Mouse (Mus musculus) fat pad, adult 2 months (tissue): ENCODE measurements around the gene Armh3.

Source experiments
- DNase-seq: peaks from one replicate; pipeline ENCODE4 v3.0.0-alpha.2; 2011; ENCODE audit warnings: low read depth, low spot score; ENCODE audit errors: extremely low read depth

The Armh3 gene

GRCm38 (mm10) chr19:45997785-45998693 lies at the start of gene Armh3:
Gene Armh3 (minus strand): TSS chr19:45998488.
- DNase-seq = peak; percentile 83

DNA sequence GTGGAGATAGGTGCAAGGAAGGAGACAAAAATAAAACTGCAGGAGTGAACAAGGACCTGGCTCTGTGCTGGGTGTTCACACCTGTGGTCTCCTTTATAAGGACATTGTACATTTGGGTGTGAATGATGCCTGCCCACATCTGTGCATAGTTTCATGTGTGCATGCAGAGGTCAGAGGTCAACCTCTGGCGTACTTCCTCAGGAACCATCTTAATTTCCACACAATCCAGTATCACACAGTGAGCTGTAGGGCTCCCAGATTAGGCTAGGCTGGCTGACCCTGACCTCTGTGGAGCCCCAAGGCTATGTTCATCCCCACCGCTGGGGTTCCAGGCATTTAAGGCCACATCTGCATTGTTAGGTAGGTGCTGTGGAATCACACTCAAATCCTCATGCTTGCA lies 49.1 kb upstream of the Armh3 start:
- DNase-seq = no peak

DNA sequence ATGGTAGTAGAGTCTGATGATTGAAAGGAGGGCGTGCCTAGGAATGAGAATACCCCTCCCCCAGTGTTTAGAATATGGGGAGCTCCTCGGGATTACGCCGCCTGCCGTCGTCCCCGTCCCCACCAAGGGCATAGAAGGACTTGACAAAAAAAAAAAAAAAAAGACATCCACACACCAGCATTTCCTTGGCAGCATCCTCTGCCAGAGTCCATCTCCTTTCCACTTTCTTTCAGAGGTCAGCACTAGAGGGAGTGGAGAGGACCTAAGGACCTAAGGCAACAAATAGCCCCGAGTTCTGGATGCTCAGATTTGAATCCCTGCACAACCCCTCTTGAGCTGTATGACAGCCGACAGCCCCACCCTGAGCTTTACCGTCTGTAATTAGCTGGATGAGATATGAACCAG lies 48.3 kb upstream of the Armh3 start:
- DNase-seq = no peak

DNA sequence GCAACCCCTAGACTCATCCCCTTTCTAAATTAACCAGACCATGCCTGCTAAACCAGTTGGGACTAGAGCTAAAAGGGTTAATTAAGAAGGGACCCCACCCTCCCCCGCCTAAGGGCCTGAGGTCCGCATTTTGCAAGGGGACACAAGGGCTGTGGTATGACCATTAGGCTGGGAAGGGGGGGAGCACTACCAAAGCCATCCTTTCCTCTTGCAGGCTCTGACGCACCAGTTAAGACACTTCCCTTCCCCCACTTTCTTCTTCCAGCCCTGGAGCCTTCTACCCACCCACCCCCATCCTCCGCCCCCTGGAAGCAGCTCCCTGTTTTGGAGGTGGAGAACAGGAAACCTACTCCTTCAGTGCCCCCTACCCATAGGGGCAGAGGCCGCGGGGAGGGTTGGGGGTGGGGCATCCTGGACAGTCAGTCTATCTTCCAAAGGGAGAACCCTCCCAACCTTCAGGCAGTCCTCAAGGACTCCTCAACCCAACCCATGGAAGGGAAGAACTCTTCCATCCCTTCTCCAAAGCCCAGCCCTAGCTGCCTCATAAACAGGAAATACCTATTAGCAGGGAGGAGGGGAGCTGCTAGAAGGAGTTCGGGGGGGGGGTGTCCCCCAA lies 47.5 kb upstream of the Armh3 start:
- DNase-seq = no peak

- no peak for DNase-seq
These were observed 46.9 kb upstream of the Armh3 start, which contains the start of gene Ldb1 for GRCm38 (mm10) chr19:46044993-46045695. Gene Ldb1 (minus strand): TSS chr19:46045214.

- no peak for DNase-seq
These were observed 46.1 kb upstream of the Armh3 start, which contains the start of gene Pprc1 for GRCm38 (mm10) chr19:46044271-46044992. Gene Pprc1 (plus strand): TSS chr19:46044886.

DNA sequence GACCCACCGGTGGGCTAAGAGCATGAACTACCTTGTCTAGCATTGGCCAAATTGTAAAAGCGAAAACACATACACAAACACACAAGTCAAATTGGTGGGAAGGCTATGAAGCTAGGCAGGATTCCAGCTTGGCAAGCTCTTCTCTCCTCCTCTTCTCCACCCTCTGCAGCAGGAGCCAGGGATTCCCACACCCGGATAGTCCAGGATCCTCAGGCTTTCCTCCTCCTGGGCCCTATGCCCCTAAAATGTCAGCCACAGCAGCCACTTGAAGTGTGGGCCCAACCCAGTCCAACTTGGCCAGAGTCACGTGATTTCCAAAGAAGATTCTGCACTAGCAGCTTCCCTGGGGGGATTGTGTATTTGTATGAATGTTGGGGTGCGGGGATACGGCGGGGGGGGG lies 45.1 kb upstream of the Armh3 start:
- DNase-seq = no peak

DNA sequence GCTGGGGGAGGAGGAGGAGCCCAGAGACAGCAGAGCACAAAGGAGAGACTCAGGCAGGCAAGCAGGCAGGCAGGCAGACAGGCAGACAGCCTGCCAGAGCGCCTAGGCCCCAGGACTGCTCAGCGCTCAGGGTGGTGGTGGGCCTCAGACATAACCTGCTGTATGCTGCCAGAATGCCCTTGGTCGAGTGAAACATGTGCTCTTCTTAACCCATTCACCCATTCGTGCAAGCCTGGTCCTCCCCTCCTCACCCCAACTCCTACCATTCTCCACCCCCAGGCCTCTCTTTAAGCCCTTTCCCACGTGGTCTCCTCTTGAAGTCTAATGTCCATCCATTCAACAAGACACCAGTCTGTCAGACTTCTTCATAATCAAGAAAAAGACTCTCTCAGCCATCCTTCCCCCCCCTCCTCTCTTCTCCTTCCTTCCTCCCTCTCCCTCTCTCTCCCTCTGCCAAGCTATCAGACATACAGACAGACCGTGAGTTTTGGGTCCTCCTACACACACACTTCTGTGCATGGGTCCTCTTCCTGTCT lies 44.3 kb upstream of the Armh3 start:
- DNase-seq = no peak

DNA sequence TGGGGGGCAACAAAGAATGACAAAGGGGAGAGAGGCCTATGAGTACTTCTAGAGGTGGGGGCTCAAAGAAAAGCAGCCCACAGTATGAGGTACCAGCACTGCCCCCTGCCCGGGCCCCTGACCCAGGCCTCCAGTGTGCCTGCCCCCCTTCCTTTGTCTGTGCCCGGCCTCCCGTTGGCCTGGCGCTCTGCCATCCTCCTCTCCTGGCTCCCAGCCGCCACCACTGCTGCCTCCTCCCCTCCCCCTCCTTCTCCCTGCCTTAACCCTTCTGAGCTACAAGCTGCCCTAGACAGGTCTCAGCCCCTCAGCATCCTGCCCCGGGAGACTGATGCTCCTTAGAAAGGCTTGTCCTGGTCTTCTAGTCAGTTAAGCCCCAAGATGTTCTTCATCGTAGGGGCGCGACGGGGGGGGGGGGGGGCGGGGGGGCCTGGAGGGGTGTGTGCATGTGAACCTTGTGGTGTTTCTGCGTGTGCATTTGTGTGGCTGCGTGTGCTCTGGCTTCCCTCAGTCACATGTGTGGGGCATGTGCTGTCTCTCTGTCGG lies 43.7 kb upstream of the Armh3 start:
- no peak for DNase-seq

DNA sequence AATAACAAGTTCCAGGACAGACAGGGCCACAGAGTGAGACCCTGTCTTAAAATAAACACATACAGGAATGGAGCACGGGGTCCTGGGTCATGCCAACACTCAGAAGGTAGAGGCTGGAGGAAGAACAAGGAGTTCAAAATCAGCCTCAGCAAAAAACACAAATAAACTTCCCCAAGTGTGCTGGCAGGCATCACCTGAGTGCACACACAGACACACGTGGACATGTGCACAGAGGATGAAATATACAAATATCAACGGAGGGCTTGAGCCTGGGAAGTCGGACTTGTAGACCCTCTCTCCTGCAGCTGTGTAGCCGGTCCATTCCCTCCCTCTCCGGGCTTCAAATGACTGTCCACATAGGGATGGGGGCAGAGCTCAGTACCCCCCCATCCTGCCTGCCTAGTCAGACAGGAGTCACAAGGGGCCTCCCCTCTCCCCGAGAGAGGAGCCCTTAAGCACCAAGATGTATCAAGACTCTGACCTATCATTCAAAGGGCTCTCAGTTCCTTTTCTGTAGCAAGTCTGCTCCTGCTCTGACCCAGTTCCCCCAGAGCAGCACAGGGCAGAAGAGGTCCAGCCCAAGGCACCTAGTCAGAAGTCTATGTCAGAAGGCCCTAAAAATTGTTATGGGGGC lies 43.1 kb upstream of the Armh3 start:
- no peak for DNase-seq

DNA sequence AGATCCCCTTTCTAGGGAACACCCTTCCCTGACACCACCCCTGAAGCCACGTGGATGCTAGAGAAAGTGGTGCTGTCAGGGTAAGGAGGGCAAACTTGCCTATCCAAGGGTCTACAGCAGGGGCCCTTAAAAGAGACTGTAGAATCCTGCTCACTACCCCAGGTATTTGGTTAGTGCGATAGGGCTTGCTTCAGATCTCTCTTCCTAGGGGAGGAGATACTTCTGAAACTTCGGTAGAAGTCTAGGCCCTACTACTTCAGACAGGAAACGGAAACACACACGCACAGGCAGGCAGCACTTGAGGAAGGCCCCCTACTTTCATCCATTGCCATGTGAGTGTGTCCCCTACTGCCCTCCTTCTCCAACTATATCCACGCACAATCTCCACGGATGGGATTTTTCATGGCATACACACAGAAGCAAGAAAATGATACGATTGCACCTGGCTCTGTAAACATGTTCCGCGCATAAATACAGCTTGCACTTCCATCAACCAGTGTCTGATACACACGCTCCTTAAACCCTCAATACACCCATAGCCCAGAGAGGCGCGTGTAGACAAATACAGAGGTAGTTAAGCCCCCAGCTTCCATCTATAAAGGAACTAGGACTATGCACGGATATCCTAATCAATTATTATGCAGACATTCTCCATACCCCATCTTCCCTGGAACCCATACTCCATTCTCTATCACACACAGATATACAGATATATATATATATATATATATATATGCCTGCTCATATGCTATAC lies 42.0 kb upstream of the Armh3 start:
- no peak for DNase-seq

DNA sequence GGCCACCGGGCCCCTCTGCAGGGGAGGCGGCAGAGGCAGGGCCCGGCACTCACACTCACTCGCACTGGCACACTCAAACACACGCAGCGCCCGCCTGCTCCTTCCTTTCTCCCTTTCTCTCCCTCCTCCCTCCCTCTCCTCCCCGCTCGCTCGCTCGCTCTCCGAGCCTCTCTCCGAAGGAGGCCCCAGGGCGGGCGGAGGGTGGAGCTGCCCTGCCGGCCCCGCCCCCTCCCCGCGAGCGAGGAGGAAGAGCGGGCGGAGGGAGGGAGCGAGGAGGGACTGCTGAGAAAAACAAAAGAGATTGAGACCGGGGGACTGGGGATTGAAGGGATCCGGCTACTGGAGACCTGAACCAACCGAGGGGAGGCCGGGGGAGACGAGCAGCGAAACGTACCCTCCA lies 41.2 kb upstream of the Armh3 start:
- DNase-seq = no peak

DNA sequence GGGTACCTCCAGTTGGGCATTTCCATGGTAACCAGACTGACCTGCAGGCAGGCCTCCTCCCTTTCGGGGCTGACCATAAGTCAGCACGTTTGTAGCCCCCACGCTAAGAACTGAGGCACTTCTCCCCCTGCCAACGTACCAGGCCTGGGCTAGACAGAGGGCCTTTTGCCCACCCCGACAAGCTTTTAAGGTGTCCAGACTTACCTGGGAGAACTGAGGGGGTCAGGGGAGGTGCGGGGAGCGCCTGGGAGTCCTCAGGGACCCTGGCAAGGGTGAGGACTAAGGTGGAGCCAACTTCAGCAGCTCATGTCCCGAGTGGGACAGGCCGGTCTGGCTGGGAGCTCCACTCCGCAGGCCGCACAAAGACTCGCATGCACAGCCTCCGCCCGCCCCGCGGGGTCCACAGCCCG lies 40.6 kb upstream of the Armh3 start:
- DNase-seq = no peak

DNA sequence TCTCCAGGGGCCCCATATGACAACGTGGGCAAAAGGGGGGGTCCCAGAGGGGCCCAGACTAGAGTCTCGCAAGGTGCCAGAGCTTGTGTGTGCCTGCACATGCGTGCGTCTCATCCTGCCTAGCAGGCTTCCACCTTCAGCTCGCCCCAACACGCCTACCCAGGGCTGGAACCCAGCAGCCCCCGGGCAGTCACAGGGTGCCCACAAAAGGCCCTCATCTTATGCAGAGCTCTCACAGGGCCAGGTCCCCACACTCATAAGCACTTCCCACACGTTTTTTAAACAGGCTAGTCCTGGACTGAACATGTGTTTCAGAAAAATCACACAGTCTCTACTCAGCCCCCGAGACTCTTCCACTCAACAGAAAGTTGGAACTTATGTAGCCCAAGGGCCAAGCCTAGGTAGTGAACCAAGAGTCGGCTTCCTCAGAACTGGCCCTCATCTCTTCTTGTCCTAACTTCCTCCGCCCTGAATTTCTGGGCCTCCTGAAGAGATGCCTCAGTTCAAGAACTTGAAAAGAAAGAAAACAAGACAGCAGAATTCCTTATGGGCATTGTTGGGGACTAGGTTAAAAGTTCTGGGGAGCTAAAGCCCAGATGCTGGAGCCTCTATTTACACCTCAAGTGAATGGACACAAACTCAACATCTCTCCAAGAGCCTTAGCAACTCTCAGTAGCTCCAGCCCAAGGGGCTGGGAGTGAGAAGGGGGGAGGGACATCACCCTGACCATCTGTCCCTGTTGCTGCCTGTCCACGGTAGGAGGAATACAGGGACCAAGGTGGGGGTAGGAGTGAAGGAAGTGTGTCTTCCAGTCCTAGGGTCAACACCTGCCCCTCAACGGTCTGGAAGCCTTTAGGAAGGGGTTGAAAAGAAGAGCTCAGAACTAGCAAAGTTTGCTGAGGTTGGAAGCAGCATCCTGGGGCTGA lies 39.9 kb upstream of the Armh3 start:
- no peak for DNase-seq

- no peak for DNase-seq
These were observed 39.1 kb upstream of the Armh3 start for GRCm38 (mm10) chr19:46037243-46037924.

- no peak for DNase-seq
These were observed 38.4 kb upstream of the Armh3 start for GRCm38 (mm10) chr19:46036477-46037242.

DNA sequence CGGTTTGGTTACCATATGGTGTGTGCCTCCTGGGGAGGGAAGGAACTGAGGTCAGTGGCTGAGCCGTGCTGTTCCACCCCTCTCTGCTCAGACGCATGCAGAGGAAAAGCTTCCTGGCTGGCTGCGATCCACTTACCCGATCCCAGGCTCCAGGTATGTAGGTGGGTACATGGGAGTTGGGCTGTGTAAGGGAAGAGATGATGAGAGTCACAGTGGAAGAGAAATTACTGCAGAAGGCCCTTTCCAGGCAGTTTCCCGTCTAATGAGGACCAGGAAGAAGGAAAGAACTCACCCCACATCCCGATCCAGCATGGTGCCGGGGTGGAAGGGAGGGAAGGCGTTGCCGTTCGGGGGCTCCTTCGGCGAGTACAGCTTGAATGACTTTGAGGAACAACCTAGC lies 37.7 kb upstream of the Armh3 start:
- no peak for DNase-seq
